Mouse (Mus musculus): ENCODE results near the gene Cbln4.

DNA sequence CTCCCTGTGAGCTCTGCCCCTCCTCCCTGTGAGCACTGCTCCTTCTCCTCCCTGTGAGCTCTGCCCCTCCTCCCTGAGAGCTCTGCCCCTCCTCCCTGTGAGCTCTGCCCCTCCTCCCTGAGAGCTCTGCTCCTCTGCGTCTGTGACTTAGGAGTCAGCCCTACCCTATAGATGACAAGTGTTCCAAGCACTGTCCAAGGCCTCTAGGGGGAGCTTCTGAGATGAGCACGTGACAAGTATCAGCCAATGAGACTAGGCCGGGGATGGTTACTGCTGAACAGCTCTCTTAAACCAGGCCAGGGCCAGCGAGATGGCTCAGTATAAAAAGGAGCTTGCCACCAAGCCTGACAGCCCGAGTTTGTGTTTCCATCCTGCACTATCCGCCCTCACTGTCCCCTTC is 48.4 kb downstream of the Cbln4 start:
- TF ChIP-seq POLR2A (IDR thresholded peaks at IDR 0.05; ENCODE audit: insufficient read depth, low read depth, low read length): no peak
- TF ChIP-seq CTCF (IDR thresholded peaks at IDR 0.05): no peak
- no peak for TF ChIP-seq EP300 (IDR thresholded peaks at IDR 0.05; ENCODE audit: insufficient read depth, low read depth, low read length)

All from heart, adult 2 months (tissue).